ENCODE assay signal across 22 mouse cellular contexts in the genomic region with DNA sequence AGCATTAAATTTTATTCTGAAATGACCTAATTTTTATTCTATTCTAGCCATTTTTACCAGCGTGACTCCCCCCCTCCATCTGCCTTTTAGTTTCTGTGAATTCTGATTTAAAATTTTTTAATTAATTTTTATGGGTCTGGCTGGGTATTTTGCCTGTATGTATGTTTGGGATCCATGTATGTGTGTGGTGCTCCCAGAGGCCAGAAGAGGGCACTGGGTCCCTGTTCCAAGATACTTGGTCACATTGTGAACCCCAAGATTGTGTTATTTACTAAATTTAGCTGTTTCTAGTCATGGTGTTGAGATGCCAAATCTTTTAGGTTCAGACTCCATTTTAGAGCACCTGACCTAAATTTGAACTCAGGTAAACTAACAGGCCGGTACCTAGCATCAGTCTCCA. TPM values are rescaled to one million over a fixed set of nuclear protein-coding genes. Genes with fewer than 3 reads are reported as not detected.
DNase-seq lines count a peak whose midpoint lies in the region; ATAC-seq and TF ChIP-seq lines count a peak whose summit lies in the region.
"Had no signal": no experiment of that assay in that cellular context is flagged by ENCODE, and none has a peak within 500 bp of the region (broad histone marks: within the 10 kb centered on the region; RNA-seq: fewer than 3 reads in every experiment).

No protein-coding gene starts in this region.

- 77% methylated on average over 2 of the region's 2 CpGs for WGBS in forebrain, postnatal 0 days
- WGBS in forebrain, embryonic 13.5 days = 76% methylated on average over 2 of the region's 2 CpGs
- 73% methylated on average over 2 of the region's 2 CpGs for WGBS in kidney, postnatal 0 days
- 79% methylated on average over 2 of the region's 2 CpGs for WGBS in midbrain, embryonic 11.5 days
- WGBS in midbrain, embryonic 10.5 days = 76% methylated on average over 2 of the region's 2 CpGs

- DNase-seq in forebrain, postnatal 0 days = no peak
- no peak for DNase-seq in kidney, postnatal 0 days (ENCODE audit: low spot score)
- no peak for DNase-seq in kidney, postnatal 14 days
- peak; percentile 71 for DNase-seq in midbrain, embryonic 11.5 days (ENCODE audit: low spot score, missing footprints)
- DNase-seq in midbrain, embryonic 10.5 days (ENCODE audit: low spot score) = no peak
- DNase-seq in Patski (ENCODE audit: low read depth, low spot score) = no peak
- no peak for DNase-seq in cerebellum, adult 9-10 months
- DNase-seq: adrenal gland, adult 8-10 months; adrenal gland, postnatal 36 days; cerebellum, adult 11 months; cerebellum, adult 8-10 months; cerebellum, postnatal 25 days; gastrocnemius, postnatal 25 days; heart, postnatal 4 days had no signal

- TF ChIP-seq CTCF in forebrain, postnatal 0 days (IDR thresholded peaks at IDR 0.05; ENCODE audit: low read depth) = peak; percentile 30; the same call in 1 of the 2 replicates
- TF ChIP-seq CTCF in kidney, postnatal 0 days (IDR thresholded peaks at IDR 0.05; ENCODE audit: low read depth) = peak; percentile 24; the same call in 1 of the 2 replicates
- peak; percentile 52 for TF ChIP-seq CTCF in Patski (IDR thresholded peaks at IDR 0.05)

- 0 out of 2 replicates have a peak, but pooled peaks cover 4% of the 10 kb centered on the region for H3K4me1 ChIP-seq in forebrain, postnatal 0 days (ENCODE audit: insufficient read depth)
- peaks cover 12% of the 10 kb centered on the region for H3K4me1 ChIP-seq in forebrain, embryonic 13.5 days
- 0 out of 2 replicates have a peak, but pooled peaks cover 7% of the 10 kb centered on the region for H3K4me1 ChIP-seq in kidney, postnatal 0 days (replicated peaks; ENCODE audit: insufficient read depth, low read length)
- peaks cover 3% of the 10 kb centered on the region for H3K4me1 ChIP-seq in midbrain, embryonic 11.5 days (ENCODE audit: control insufficient read depth, insufficient read depth, low read length)
- H3K4me1 ChIP-seq in midbrain, embryonic 10.5 days = peaks cover 28% of the 10 kb centered on the region

- H3K9ac ChIP-seq in forebrain, postnatal 0 days = no peak overlapping the region
- no peak overlapping the region for H3K9ac ChIP-seq in forebrain, embryonic 13.5 days
- H3K9ac ChIP-seq in kidney, postnatal 0 days (ENCODE audit: low read depth, low read length) = no peak overlapping the region
- H3K9ac ChIP-seq in midbrain, embryonic 11.5 days (ENCODE audit: low read length) = no peak overlapping the region
- H3K9ac ChIP-seq: embryonic facial prominence, embryonic 12.5 days; heart, embryonic 13.5 days; hindbrain, embryonic 12.5 days had no signal

- no peaks in the 10 kb centered on the region for H3K36me3 ChIP-seq in forebrain, postnatal 0 days (ENCODE audit: insufficient read depth)
- H3K36me3 ChIP-seq in forebrain, embryonic 13.5 days (ENCODE audit: poor library complexity, severe bottlenecking) = no peaks in the 10 kb centered on the region
- no peaks in the 10 kb centered on the region for H3K36me3 ChIP-seq in kidney, postnatal 0 days (ENCODE audit: insufficient read depth, low read length)
- H3K36me3 ChIP-seq in midbrain, embryonic 11.5 days (ENCODE audit: control insufficient read depth, insufficient read depth, low read length) = no peaks in the 10 kb centered on the region
- no peaks in the 10 kb centered on the region for H3K36me3 ChIP-seq in midbrain, embryonic 10.5 days
- H3K36me3 ChIP-seq: embryonic facial prominence, embryonic 12.5 days; heart, embryonic 13.5 days; hindbrain, embryonic 12.5 days had no signal

- H3K4me3 ChIP-seq in forebrain, postnatal 0 days (ENCODE audit: low read depth, low read length) = no peak overlapping the region
- no peak overlapping the region for H3K4me3 ChIP-seq in forebrain, embryonic 13.5 days
- H3K4me3 ChIP-seq in kidney, postnatal 0 days (replicated peaks; ENCODE audit: low read depth, low read length) = no peak overlapping the region
- no peak overlapping the region for H3K4me3 ChIP-seq in midbrain, embryonic 11.5 days (ENCODE audit: low read depth, low read length)
- no peak overlapping the region for H3K4me3 ChIP-seq in midbrain, embryonic 10.5 days
- H3K4me3 ChIP-seq: embryonic facial prominence, embryonic 12.5 days; heart, embryonic 13.5 days; hindbrain, embryonic 12.5 days had no signal

- H3K27me3 ChIP-seq in forebrain, postnatal 0 days (ENCODE audit: insufficient read depth, low read length) = no peaks in the 10 kb centered on the region
- no peaks in the 10 kb centered on the region for H3K27me3 ChIP-seq in forebrain, embryonic 13.5 days
- H3K27me3 ChIP-seq in kidney, postnatal 0 days (ENCODE audit: insufficient read depth, low read length) = no peaks in the 10 kb centered on the region
- H3K27me3 ChIP-seq in midbrain, embryonic 11.5 days (ENCODE audit: control insufficient read depth, insufficient read depth, low read length) = no peaks in the 10 kb centered on the region
- H3K27me3 ChIP-seq in midbrain, embryonic 10.5 days (ENCODE audit: low read depth, poor library complexity, severe bottlenecking) = no peaks in the 10 kb centered on the region
- no peaks in the 10 kb centered on the region for H3K27me3 ChIP-seq in Patski
- H3K27me3 ChIP-seq: CH12.LX; embryonic facial prominence, embryonic 12.5 days; heart, embryonic 13.5 days; hindbrain, embryonic 12.5 days had no signal

- in situ Hi-C loops in Patski (cut with MboI; ENCODE audit: low pct_unique_long_range_greater_than_20kb) = no loop called here

- no peak for ATAC-seq in forebrain, postnatal 0 days
- ATAC-seq in forebrain, embryonic 13.5 days = no peak
- no peak for ATAC-seq in kidney, postnatal 0 days (replicated peaks; ENCODE audit: low FRiP score, low read depth)
- no peak for ATAC-seq in midbrain, embryonic 11.5 days (ENCODE audit: low FRiP score)
- no peak for ATAC-seq in Patski
- ATAC-seq: forebrain, embryonic 16.5 days had no signal

- H3K9me3 ChIP-seq in forebrain, postnatal 0 days (ENCODE audit: low read length) = no peaks in the 10 kb centered on the region
- H3K9me3 ChIP-seq in forebrain, embryonic 13.5 days (replicated peaks) = no peaks in the 10 kb centered on the region
- no peaks in the 10 kb centered on the region for H3K9me3 ChIP-seq in kidney, postnatal 0 days (replicated peaks; ENCODE audit: low read length)
- H3K9me3 ChIP-seq in midbrain, embryonic 11.5 days (ENCODE audit: control insufficient read depth, low read length) = no peaks in the 10 kb centered on the region
- H3K9me3 ChIP-seq in midbrain, embryonic 10.5 days (replicated peaks) = no peaks in the 10 kb centered on the region
- H3K9me3 ChIP-seq: embryonic facial prominence, embryonic 12.5 days; heart, embryonic 13.5 days; hindbrain, embryonic 12.5 days had no signal

- H3K27ac ChIP-seq in forebrain, postnatal 0 days (ENCODE audit: low read depth, low read length) = no peak overlapping the region
- H3K27ac ChIP-seq in forebrain, embryonic 13.5 days = no peak overlapping the region
- H3K27ac ChIP-seq in kidney, postnatal 0 days = no peak overlapping the region
- H3K27ac ChIP-seq in midbrain, embryonic 11.5 days (ENCODE audit: low read depth, low read length) = no peak overlapping the region
- no peak overlapping the region for H3K27ac ChIP-seq in midbrain, embryonic 10.5 days (replicated peaks)
- H3K27ac ChIP-seq: embryonic facial prominence, embryonic 12.5 days; heart, embryonic 13.5 days; hindbrain, embryonic 12.5 days had no signal

- POLR2A ChIA-PET in Patski (lab: Charles Lee) = no interaction called here

- H3K4me2 ChIP-seq in forebrain, postnatal 0 days (ENCODE audit: low read depth) = no peak overlapping the region
- no peak overlapping the region for H3K4me2 ChIP-seq in forebrain, embryonic 13.5 days
- H3K4me2 ChIP-seq in kidney, postnatal 0 days (ENCODE audit: low read length) = no peak overlapping the region
- H3K4me2 ChIP-seq in midbrain, embryonic 11.5 days = no peak overlapping the region
- H3K4me2 ChIP-seq: embryonic facial prominence, embryonic 12.5 days; heart, embryonic 13.5 days; hindbrain, embryonic 12.5 days had no signal

- CTCF ChIA-PET in Patski (lab: Charles Lee) = interaction anchor here (1.4 kb wide), 1 partner anchor 189 kb away, joined by 3 read pairs; no protein-coding TSS in a partner anchor

RNA-seq across cellular contexts. Expression of a gene that starts 14.7 kb away (rescaled TPM):
- total RNA-seq in forebrain, postnatal 0 days (2014; rRNA removed) = 75.9 and 101 TPM in 2 replicates
- 28.2 and 37.0 TPM in 2 replicates for polyA plus RNA-seq in forebrain, postnatal 0 days (2015; fragmentation: Nextera tagmentation; extraction: Ambion mirVana)
- polyA plus RNA-seq in forebrain, embryonic 13.5 days (2015; fragmentation: Nextera tagmentation; extraction: Ambion mirVana) = 34.0 and 40.4 TPM in 2 replicates
- 18.6 and 19.2 TPM in 2 replicates for polyA plus RNA-seq in kidney, postnatal 0 days (2015; fragmentation: Nextera tagmentation; extraction: Ambion mirVana)
- 42.3 and 50.4 TPM in 2 replicates for polyA plus RNA-seq in midbrain, embryonic 11.5 days (2014; fragmentation: Nextera tagmentation; extraction: Ambion mirVana)
- polyA plus RNA-seq in midbrain, embryonic 10.5 days (2016; fragmentation: Nextera tagmentation; extraction: Ambion mirVana) = 25.3 and 30.4 TPM in 2 replicates
- polyA plus RNA-seq in Patski (2021) = 28.7 TPM

RNA-seq across cellular contexts. Expression of a gene that starts 14.9 kb away (rescaled TPM):
- 23.0 and 23.6 TPM in 2 replicates for total RNA-seq in forebrain, postnatal 0 days (2014; rRNA removed)
- polyA plus RNA-seq in forebrain, postnatal 0 days (2015; fragmentation: Nextera tagmentation; extraction: Ambion mirVana) = 17.3 and 18.4 TPM in 2 replicates
- polyA plus RNA-seq in forebrain, embryonic 13.5 days (2015; fragmentation: Nextera tagmentation; extraction: Ambion mirVana) = 35.1 and 41.0 TPM in 2 replicates
- 25.4 and 26.1 TPM in 2 replicates for polyA plus RNA-seq in kidney, postnatal 0 days (2015; fragmentation: Nextera tagmentation; extraction: Ambion mirVana)
- polyA plus RNA-seq in midbrain, embryonic 11.5 days (2014; fragmentation: Nextera tagmentation; extraction: Ambion mirVana) = 53.3 and 55.4 TPM in 2 replicates
- polyA plus RNA-seq in midbrain, embryonic 10.5 days (2016; fragmentation: Nextera tagmentation; extraction: Ambion mirVana) = 51.9 and 54.3 TPM in 2 replicates
- polyA plus RNA-seq in Patski (2021) = 17.1 TPM

RNA-seq across cellular contexts. Expression of a gene that starts 25.1 kb away (rescaled TPM):
- total RNA-seq in forebrain, postnatal 0 days (2014; rRNA removed) = 61.7 and 92.5 TPM in 2 replicates
- polyA plus RNA-seq in forebrain, postnatal 0 days (2015; fragmentation: Nextera tagmentation; extraction: Ambion mirVana) = 7.5 and 10.9 TPM in 2 replicates
- polyA plus RNA-seq in forebrain, embryonic 13.5 days (2015; fragmentation: Nextera tagmentation; extraction: Ambion mirVana) = 3.4 and 5.4 TPM in 2 replicates
- polyA plus RNA-seq in kidney, postnatal 0 days (2015; fragmentation: Nextera tagmentation; extraction: Ambion mirVana) = 0.61 and 1.0 TPM in 2 replicates
- polyA plus RNA-seq in midbrain, embryonic 11.5 days (2014; fragmentation: Nextera tagmentation; extraction: Ambion mirVana) = 0.26 and 0.37 TPM in 2 replicates
- polyA plus RNA-seq in midbrain, embryonic 10.5 days (2016; fragmentation: Nextera tagmentation; extraction: Ambion mirVana) = 0.05 and 0.39 TPM in 2 replicates
- polyA plus RNA-seq in Patski (2021) = 8.6 TPM
- total RNA-seq: granulocyte monocyte progenitor cell, adult 5-6 weeks had no signal
- polyA plus RNA-seq: heart, postnatal 0 days had no signal
